Mouse (Mus musculus): ENCODE results near the gene Pea15a.

Gene Pea15a

DNA sequence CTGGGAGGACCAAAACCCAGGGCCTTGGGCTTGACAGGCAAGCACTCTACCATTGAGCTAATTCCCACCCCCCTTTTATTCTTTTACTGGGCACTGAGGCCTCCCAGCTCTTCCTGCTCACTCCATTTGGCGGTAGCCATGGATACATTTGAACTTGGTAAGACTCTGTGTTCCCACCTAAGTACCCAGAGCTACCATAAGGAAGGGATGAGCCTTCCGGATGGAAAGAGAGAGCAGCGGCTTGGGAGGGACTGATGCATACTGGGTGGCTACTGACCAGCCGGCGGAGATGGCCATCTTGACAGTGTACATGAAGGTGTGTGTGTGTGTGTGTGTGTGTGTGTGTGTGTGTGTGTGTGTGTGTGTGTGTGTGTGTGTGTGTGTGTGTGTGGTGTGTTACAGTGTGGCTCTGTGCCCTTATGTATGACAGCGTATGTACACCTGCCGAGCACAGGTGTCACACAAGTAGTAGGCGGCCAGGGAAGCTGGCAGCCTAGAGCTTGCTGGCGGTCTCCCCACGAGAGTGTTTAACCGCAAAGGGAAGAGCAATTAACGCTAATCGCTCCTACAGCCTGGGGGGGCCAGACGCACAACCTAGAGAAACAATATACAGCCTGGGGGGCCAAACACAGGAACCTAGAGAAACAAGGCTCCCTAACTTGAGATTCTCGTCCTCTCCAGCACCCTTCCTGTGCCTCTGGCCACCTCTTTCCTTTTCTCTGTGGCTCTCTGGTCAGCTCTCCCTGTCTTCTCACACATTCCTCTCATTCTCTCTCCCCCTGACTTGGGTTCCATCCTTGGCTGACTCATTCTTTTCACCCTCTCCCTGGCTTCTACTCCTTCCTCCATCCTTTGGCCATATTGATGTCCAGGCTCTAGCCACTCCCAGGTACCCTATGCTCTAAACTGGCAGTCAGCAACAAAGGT lies 1.5 kb downstream of the Pea15a start:
- no peak for DNase-seq (ENCODE audit: low read depth, low spot score)

DNA sequence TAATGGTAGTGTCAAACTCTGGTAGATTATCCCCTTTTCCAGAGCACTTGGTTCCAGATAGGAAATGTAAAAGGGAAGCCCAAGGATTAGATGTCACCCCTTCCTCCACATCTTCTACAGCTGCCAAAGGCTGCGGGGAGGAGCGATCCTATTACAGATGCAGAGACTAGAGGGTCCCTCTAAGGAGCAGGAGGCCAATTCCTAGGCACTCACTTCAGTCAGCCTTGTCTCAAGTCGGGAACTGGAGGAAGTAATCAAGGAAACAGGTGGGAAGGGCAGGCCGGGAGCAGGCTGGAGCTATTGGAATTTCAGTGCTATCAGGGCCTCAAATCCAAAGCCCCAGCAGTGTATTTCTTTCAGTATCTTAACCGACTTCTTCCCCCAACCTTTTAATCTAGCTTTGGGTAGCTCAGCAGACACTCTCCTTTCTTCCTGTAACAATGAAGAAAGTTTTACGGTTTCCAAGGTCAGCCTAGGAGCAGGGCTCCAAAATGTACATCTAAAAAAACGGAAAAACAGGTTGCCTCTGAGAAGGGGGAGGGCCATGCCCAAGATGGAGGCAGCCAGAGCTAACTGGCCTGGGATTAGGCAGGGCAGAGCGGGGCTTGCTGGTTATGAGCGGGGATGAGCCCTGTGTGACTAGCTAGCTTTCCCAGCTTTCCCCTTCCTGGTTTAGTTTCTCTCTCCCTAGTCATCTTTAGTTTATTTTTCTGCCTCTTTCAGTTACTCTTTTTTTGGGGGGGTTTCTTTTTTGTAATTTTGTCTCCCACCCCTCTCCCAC lies 2.4 kb downstream of the Pea15a start:
- no peak for DNase-seq (ENCODE audit: low read depth, low spot score)

DNA sequence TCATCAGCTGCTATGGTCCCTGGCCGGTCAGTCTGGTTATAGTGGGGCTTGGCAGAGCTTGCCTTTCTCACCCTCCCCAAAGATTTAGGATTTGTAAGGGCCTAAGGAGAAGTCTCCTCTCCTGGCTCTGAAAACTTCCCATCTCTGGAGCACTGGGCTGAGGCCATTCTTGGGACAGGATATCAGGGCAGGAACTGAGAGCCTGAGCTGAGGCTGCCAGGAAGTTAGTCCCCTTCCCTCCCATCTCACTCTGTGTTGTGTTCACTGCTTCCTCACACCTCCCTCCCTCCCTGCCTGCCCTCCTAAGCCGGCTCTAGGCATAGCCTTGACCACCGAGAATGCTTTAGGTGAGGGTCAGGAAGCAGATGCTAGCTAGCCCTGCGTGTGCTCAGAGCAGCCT lies 3.0 kb downstream of the Pea15a start:
- DNase-seq (ENCODE audit: low read depth, low spot score), result no peak

DNA sequence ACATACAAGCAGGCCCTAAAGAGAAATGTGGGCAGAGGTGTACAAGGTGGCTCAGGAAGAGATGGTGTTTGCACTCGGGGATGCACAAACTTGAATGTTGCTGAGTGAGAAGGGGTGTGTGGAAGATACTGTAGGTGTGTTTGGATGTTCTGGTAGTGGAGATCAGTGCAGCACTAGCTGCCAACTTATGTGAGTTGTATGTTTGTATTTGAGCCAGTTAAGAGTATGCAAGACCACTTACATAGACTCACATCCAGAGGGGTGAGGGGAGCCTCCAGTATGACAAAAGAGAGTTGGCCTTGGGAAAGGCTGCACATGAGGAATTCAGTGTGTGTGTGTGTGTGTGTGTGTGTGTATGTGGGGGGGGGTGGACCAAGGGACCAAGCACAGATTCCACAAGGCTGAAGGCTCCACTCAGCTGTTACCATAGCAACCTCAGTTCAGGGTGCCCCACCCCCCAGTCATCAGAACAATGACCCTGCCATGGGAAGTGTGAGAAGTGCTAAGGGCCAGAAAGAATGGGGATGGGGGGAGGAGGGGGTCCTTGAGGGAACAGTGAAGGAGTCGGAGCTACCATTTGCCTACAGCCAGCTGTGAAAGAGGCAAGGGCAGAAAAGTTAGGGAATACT lies 3.6 kb downstream of the Pea15a start:
- no peak for DNase-seq (ENCODE audit: low read depth, low spot score)

DNA sequence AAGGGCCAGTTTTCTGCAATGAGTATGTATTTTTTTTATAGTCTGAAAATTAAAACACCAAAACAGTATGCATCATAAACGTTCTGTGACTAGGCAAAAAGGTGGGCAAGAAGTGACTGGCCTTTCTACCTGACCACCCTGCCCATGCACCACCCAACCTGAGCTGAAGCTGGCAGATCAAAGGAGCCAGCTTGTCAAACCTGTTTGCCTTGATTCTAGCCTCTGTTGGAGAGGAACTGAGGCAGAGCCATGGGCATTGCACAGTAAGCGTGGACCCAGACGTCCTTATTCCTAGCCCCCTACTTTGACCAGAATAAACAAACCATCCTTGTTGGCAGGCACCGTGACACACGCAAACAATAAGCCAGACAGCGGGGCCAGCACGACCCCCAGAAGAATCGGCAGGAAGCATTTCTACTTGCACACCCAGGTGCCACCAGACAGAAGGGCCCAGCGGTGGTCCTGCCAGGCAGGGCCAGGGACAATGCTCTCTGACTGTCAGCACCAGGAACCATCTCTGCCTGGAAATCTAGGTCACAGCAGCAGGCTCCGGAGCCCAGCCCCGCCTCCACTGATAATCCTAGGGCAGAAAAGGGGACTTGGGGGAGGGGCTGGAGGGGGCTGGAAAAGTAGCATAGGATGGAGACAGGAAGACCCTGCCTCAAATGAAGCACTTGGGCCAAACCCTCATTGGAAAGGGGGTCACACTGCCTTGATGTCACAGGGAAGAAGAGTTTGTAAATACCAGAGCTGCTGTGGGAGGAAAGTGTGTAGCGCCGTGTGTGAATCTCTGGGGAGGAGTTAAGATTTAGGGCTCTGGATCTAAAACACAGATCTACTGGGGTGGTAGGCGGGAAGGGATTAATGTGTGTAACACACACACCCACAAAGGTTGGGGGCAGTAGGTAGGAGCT lies 4.4 kb downstream of the Pea15a start:
- no peak for DNase-seq (ENCODE audit: low read depth, low spot score)

- DNase-seq (ENCODE audit: low read depth, low spot score), result no peak
Observed at GRCm38 (mm10) chr1:172200871-172201447, 5.6 kb downstream of the Pea15a start.

DNA sequence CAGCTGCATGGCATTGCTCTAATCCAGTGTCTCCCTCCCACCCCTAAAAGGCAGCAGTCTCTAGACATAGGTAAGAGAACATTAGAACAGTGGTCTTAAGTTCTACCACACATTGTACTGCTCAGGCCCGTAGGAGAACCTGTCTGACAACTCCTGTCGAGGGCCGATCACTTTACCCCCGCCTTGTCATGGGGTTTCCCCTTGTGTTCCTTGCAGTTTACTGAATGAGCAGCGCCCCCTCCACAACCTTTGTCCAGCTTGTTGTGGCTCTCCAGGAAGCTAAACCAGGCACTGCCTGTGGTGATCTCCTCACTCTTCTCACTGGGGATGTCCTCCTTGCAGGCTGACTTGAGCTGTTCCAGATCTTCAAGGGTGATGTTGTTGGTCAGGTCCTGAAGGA lies 6.4 kb downstream of the Pea15a start:
- no peak for DNase-seq (ENCODE audit: low read depth, low spot score)

DNA sequence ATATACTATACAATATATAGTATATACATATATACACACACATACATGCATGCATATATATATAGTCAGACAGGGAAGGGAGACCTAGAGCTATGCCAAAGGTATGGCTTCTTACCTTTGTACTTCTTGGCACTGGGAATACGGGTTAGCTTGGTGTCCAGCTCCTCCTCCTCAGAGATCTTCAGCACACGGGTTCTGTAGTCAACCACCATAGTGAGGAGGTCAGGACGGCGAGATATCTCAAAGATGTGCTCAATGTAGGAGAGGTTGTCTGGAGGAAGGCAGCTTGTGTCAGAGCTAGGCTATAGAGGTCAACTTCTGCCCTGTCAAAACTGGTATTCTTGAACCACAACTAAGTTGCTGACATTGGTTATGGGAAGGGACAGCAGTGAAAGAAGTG lies 7.6 kb downstream of the Pea15a start:
- no peak for DNase-seq (ENCODE audit: low read depth, low spot score)

DNA sequence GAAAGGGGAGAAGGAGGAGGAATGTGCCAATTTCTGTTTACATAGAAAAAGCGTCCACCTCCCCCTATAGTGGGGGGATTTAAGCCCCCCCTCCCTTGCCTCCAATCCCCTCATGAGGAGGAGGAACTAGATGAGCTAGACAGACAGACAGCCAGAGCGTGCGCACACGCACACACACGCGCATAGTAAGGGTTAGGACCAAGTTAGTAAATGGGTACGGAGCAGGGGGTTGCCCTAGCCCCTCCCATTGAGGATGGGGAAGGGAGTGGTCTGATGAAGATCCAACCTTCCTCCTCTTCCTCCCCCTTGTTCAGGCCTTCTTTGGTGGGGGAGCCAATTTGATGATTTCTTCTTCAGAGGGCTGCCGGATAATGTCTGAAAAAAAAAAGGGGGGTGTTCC lies 8.3 kb downstream of the Pea15a start:
- DNase-seq (ENCODE audit: low read depth, low spot score), result no peak

GRCm38 (mm10) chr1:172197851-172198250 lies 8.8 kb downstream of the Pea15a start:
- DNase-seq (ENCODE audit: low read depth, low spot score), result no peak

GRCm38 (mm10) chr1:172197146-172197545 lies 9.5 kb downstream of the Pea15a start:
- peak; percentile 47 for DNase-seq (ENCODE audit: low read depth, low spot score)

DNA sequence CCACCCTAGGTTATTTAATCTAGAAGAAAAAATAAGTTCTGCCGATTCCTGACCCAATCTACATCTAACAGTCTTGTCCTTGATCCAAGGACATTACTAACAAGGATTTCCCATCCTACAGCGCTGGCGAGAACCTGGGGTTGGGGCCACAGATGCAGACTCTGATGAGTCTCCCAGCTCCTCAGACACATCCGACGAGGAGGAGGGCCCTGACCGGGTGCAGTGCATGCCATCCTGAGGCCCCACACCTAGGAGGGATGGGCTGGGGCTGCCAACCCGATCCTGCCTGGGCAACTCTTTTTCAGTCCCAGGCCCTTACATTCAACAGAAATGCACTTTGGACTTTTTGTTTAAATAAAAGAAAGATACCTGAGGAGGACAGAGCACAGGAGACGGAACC lies 12.2 kb downstream of the Pea15a start:
- no peak for DNase-seq (ENCODE audit: low read depth, low spot score)

GRCm38 (mm10) chr1:172192217-172192616 lies 14.4 kb downstream of the Pea15a start:
- no peak for DNase-seq (ENCODE audit: low read depth, low spot score)

DNA sequence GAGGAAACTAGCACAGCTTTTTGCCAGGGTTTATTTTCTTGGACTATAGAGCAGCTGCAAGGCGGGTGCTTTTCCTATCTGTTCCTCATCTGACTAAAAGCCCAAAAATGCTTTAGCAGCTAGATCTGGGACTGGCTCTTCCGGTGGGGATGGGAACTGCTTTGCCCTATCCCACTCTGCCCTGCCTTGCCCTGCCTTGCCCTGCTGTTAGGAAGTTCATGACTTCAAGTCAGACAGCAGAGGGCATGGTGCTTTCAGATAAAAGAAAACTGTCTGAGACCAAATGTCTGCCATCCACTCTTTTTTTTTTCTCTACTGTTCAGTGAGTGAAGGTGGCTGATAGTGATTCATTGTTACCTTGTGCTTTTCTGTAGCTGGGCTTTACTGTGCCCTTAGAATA lies 15.0 kb downstream of the Pea15a start:
- DNase-seq (ENCODE audit: low read depth, low spot score), result no peak

DNA sequence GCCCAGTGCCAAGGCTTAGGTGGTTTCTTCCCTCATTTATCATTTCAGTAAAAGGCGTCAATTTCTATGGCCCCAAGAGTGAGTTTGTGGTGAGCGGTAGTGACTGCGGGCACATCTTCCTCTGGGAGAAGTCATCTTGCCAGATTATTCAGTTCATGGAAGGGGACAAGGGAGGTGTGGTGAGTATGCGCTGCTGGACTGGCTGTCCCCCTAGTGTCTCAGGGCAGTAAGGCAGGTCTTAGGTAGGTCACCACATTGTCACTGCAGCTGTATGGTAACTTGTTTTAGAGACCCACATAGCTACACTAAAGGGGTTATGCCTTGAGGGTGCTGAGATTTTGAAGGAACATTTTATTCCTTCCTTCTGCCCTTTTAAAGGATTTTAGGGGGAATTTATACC lies 17.7 kb downstream of the Pea15a start:
- no peak for DNase-seq (ENCODE audit: low read depth, low spot score)

GRCm38 (mm10) chr1:172186401-172187289 lies 20.0 kb downstream of the Pea15a start:
- no peak for DNase-seq (ENCODE audit: low read depth, low spot score)

DNA sequence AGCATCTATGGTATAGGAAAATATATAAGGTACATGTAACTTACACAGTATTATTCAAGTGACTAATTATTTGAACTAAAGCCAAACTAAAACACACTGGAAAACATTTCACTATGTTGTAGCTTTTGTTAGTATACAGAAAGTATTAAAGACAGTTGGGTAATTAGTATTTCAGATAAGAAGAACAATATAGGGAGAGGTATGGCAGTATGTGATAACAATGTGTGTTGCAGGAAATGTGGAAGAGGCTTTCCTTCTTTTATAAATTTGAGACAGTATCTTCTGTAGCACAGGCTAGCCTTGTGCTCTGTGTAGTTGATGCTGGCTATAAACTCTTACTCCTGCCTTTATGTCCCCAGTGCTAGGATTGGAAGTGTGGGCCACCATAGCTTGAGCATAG lies 22.7 kb downstream of the Pea15a start:
- DNase-seq (ENCODE audit: low read depth, low spot score), result no peak

- DNase-seq (ENCODE audit: low read depth, low spot score), result no peak
Observed at GRCm38 (mm10) chr1:172183056-172183455, 23.5 kb downstream of the Pea15a start.

- no peak for DNase-seq (ENCODE audit: low read depth, low spot score)
Observed at GRCm38 (mm10) chr1:172181777-172182176, 24.8 kb downstream of the Pea15a start.

- no peak for DNase-seq (ENCODE audit: low read depth, low spot score)
Observed at GRCm38 (mm10) chr1:172180881-172181280, 25.7 kb downstream of the Pea15a start.

All from CD4-positive helper T cell, adult 2 months (primary cell).